Mouse (Mus musculus) C2C12 (cell line): ENCODE measurements around the gene Dtx3.

ENCODE experiments used
- CTCF ChIP-seq: IDR thresholded peaks from one replicate; pipeline ENCODE4 v1.5.1; 2011; ENCODE audit not compliant: control insufficient read depth, insufficient read depth, insufficient read length
- MYOG ChIP-seq: IDR thresholded peaks from one replicate; pipeline ENCODE4 v1.6.1; 2011; ENCODE audit not compliant: control insufficient read depth, insufficient read length; ENCODE audit errors: extremely low read depth

- TF ChIP-seq CTCF (no peak), MYOG (no peak)
Observed at GRCm38 (mm10) chr10:127186451-127186850, 9.1 kb downstream of the Dtx3 start.
